Mouse (Mus musculus): ENCODE results near the gene Grpel1.

The Grpel1 gene

GRCm38 (mm10) chr5:36462810-36463209 lies 2.0 kb upstream of the Grpel1 start:
- DNase-seq = peak; percentile 89

DNA sequence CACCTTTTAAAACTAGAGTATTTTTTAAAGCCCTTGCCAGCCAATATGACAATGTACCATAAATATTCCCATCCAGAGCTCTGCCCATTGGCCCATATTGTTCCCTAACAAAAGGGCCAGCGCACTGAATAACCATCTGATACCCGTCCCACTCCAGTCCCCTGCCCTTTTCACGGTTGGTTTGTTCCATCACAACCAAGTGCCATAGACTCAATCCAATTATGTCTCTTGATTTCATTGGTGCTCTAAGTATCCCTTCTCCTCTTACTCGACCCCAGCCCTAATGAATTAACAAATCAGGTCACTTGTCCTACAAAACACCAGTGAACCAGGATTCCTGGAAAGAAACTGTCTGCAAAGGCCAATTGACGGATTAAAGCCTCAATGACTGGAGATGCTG lies 1.4 kb upstream of the Grpel1 start:
- no peak for DNase-seq

DNA sequence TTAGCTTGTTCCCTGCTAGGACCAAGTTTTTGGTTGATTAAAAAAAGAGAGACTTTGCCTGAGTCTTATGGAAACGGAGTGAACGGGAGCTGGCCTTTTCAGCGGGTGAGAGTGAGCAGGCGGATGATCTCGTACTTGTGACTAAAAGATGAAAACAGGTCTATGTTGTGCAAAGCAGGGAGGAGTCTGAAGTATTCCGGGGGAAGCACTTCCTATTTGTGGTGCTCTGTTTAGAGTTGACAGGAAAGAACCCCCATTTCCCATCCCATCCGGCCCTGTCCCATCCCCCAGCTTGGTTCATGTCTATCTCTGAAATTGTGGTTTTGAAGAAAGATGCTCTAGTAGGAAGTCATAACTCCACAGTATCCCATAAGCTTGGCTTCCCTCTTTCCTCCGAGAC lies 1.1 kb downstream of the Grpel1 start:
- DNase-seq = no peak

DNA sequence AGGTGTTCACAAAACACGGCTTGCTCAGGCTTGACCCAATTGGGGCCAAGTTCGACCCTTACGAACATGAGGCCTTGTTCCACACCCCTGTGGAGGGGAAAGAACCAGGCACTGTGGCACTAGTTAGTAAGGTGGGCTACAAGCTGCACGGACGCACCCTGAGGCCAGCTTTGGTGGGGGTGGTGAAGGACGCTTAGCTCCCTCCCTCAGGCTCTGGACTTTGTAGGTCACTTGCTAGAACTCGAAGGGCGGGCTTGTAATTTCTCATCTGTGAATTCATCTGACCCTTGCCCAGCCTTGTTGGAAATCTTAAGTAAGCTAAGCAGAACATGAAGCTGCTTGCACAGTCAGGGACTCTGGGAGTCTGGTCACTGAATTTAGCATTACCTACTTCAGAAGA lies 6.4 kb downstream of the Grpel1 start:
- DNase-seq = peak; percentile 62

- DNase-seq = no peak
These were observed 8.3 kb downstream of the Grpel1 start for GRCm38 (mm10) chr5:36472876-36473655.

GRCm38 (mm10) chr5:36474283-36474682 lies 9.5 kb downstream of the Grpel1 start:
- peak; percentile 78 for DNase-seq

- no peak for DNase-seq
These were observed 12.7 kb downstream of the Grpel1 start for GRCm38 (mm10) chr5:36477486-36477885.

GRCm38 (mm10) chr5:36478540-36479420 lies 14.0 kb downstream of the Grpel1 start:
- DNase-seq = no peak

- no peak for DNase-seq
These were observed 14.9 kb downstream of the Grpel1 start for GRCm38 (mm10) chr5:36479735-36480134.

DNA sequence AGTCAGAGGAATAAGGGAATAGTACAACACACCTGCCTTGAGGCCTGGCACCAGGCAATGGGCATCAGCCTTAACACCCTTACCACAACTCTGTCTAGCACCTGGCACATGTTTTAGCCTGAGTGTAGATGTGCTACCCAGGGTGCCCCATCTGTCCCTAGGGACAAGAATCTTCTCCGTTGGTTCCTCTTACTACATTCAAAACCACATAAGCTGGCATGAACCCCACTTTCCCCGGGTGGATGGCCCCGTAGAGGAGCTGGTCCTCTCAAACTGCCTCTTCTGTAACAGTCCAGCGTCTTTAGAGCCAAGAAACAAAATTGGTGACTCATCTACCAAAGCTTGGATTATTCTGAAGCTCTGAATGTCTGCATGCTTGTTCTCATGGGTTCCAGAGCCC lies 15.6 kb downstream of the Grpel1 start:
- DNase-seq = no peak

- DNase-seq = no peak
These were observed 16.3 kb downstream of the Grpel1 start for GRCm38 (mm10) chr5:36481114-36481513.

GRCm38 (mm10) chr5:36483203-36484101 lies 18.7 kb downstream of the Grpel1 start:
- peak; percentile 65 for DNase-seq

DNA sequence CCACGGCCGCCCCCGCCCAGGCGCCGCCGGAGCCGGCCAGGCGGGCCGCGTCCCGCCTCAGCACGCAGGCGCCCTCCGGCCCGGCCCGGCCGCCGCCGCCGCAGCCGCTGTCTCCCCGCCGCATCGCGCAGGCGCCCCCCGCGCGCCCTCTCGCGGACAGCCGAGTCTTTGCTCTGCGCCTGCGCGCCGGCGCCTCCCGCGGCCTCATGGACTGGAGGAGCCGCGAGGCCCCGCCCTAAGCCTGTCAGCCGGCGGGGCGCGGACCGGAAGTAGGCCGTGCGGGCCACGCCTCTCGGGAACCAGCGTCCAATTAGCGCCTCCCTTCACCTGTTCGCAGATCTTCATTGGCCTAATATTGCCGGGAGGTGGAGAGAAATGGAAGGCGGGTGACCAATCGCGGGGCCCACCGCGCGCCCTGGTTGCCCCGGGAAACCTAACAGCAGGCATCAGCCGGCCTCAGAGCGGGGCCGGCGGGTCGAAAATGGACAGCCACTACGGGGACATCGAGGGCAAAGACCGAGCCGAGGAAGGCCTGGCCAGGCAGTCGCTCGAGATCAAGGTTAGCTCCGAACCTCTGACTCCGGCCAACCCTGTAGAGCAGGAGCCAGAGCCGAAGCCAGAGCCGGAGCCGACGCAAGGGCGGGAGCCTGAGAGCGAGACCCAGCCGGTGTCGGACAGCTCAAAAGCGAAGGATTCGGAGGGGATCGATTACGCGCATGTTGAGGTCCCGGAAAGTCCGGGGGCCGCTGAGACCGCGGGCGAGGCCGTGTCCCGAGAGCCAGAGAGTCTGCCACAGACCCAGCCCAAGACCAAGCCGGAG lies 19.6 kb downstream of the Grpel1 start, which contains the start of the genes Tada2b and Ccdc96:
TSS of gene Tada2b (minus strand) at position 115 of the 820 bp plus-strand sequence.
TSS of gene Ccdc96 (plus strand) at position 418 of the 820 bp plus-strand sequence.
- peak; percentile 97 for DNase-seq

DNA sequence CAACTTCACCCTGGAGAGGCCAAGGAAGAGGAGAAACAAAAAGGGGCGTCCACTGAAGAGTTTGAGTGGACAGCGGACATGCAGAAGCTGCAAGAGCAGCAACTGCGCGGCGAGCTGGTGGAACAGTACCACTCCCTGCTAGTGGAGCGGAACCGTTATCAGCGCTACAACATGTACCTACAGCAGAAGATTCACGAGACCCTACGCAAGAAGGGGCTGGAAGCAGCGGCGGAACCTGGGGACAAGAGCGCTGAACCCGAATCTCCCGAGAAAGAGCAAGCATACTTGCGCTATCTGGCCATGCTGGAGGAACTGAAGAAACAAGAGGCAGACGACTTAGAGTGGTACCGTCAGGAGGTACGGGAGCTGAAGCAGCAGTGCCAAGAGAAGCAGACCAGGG lies 20.5 kb downstream of the Grpel1 start:
- DNase-seq = no peak

DNA sequence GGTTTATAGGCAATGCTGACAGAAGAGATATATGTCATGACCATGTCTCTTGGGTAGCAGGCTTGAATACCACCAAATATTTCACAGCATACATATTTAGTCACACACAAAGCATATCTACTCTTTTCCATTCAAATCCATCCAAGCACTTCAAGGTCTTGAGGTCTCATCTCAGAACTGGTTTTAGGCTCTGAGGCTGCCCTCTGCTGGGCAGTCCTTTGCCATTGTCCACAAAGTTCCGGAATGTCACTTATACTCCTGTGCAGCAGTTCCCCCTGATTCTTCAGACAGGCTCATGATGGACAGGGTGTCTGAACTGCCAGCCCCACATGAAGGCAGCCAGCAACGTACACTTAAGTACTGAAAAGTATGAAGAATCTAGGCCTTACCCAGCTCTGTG lies 24.4 kb downstream of the Grpel1 start:
- peak; percentile 57 for DNase-seq

- no peak for DNase-seq
These were observed 29.1 kb downstream of the Grpel1 start for GRCm38 (mm10) chr5:36493919-36494318.

DNA sequence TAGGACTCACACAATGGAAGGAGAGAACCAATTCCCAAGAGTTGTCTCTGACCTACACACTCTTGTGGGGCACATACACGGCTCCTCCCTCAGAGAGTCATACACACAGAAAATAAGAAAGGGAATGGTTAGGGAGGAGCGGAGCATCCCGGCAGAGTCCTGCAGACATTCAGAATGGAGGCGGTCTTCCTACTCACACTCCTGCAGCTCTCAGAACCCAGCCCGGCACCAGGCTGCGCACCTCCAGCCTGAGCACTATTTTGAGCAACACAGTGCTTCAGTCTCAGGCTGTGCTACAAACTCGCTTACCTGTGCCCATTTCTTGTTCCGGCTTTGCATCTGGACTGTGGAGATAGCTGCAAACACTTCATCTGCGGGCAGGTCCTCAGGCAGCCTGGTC lies 29.9 kb downstream of the Grpel1 start:
- DNase-seq = no peak

DNA sequence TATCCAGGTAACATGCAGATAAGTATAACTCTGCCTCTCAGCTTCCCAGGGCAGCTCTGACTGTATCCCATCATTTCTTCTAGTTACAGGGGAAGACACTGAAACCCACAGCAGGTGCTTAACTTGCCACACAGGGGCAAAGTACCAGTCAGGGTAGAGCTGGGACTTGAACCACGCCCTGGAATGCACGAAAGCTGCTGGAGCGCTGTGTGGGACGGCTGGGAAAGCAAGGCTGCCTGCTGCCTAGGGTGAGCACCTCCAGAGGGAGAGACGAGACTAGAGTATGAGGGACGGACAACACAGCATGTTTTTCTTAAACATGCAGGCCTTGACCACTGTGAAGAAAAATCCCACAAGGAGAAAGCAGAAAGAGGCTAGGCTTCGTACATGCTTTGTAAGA lies 40.4 kb downstream of the Grpel1 start:
- DNase-seq = no peak

DNA sequence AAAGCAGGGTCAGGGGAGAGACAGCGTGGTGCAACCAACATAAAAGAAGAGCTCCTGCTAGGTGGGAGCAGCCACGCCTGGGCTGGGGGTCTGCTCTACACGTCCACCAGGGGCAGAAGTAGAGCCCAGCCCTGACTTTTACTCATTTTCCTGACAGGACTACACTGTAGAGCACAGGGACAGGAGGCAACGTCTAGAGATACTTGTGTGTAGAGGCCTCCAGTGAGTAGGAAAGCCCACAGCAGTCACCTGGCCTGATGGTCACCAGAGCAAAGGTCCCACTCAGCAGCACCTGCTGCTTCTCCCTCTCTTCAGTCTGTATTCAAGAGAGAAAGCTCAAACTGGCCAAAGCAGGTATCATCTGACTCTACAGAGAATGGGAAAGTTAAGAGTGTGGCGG lies 40.8 kb downstream of the Grpel1 start:
- no peak for DNase-seq

DNA sequence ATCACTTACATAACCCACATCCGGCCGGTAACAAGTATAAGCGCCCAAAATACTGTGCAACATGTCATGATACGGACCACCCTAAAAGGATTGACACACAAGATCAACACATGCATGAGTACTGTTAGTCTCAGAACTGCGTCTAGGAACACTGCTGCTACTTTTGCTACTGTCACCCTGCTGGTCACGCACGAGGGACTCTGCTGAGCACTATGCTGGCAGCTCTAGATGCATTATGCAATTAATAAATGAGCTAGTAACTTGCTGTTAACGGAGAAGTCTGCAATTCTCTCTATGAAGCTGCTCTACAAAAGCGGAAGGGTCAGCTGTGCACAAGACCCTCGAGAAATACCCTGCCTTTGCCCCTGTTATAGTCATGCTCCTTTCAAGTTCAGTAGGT lies 43.6 kb downstream of the Grpel1 start:
- DNase-seq = no peak

DNA sequence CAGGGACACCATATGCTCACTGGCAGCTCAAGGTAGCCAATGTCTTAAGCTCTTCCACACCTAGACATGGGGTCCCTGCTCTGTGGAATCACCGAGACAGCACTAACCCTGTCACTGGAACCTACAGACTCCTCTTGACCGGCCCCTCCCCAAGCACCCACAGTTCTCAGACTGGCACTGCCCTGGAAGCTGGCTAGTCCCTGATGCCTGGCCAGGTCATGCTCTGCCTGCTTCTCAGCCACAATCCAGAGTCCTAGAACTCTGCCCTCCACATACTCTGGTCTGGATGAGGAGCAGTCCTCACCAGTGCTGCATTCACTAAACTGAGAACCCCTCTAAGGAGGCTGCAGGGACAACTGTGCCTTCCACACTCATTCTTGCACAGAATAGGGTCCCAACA lies 46.2 kb downstream of the Grpel1 start:
- DNase-seq = no peak

GRCm38 (mm10) chr5:36515126-36515525 lies 50.3 kb downstream of the Grpel1 start:
- DNase-seq = no peak
